Mouse (Mus musculus) activated CD4-positive, CD25-positive, alpha-beta regulatory T cell (primary cell): ENCODE data around the gene Crisp4. TPM values are rescaled to one million over a fixed set of nuclear protein-coding genes. Genes with fewer than 3 reads are reported as not detected.

Source experiments
- polyA plus RNA-seq, 2 experiments: library from polyadenylated mRNA; unstranded; fragments of 100-300 nt; shearing (Covaris generic); gene quantifications; one replicate each; pipeline ENCODE4 v1.2.1; 2017

Gene Crisp4
- polyA plus RNA-seq, result not detected

DNA sequence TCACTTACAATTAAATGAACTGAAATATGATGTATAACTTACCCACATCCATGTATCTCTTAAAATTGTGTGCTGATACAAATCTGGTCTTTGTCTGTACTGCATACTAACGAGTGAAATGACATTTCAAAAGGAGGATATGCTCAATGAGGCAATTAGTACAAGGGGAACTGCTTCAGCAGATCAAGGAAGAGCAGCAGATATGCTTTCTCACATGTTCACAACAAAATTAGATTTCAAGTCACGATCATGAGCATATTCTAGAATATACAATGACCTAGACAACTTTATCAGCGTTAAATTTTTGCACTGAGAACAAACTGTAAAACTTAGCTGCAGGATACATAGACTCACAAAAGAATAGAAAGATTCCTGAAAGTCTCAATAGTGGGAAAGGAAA is at the start of gene Crisp4:
TSS of gene Crisp4 (minus strand) at position 101 of the 400 bp plus-strand sequence.

Other genes with a start within 250 kb of the Crisp4 start
- gene Defb18, start 91.5 kb upstream of the Crisp4 start, polyA plus RNA-seq, result not detected
- not detected for gene Defb41, start 119.2 kb upstream of the Crisp4 start, polyA plus RNA-seq